Mouse (Mus musculus) cerebellum, adult 11-12 months (tissue): ENCODE results near the gene Rlbp1.
A peak's percentile ranks its signal among the peaks of the same experiment; 100 is the strongest.

Experiments
- DNase-seq: peaks from one replicate; pipeline ENCODE4 v3.0.0; 2022

The Rlbp1 gene

DNA sequence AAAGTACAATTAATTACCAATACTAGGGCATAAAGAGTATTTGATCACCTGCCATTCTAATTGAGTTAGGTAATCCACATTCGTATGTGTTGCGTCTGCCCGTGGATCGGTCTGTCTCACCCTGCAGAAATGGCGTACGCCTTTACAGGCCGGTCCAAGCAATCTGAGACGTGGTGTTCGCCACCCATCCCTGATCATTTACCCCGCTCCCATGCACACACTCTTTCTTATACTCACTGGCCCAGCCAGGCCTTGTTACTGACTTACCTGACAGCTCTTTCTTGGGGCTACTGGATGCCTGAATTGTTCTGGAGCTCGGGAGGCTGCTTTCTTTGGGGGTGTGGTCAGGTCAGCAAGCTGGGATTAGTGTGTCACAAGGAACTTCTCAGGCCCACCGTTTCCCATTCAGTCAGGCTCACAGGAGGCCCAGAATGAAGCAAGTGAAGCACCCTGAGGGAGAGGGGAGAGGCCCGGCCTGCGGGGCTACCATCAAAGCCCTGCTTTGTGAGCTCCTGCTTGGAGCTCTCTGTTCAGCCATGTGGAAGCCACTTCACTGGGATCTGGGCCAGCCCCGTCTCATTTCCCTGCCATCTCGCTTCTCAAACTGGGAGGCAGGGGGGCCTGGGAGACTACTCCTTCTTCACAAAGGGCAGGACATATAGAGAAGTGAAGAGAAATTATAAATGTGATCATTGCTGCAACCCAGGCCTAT is at the start of gene Rlbp1:
Gene Rlbp1, minus strand, starts transcription at position 627 of the 712 bp plus-strand sequence.
- DNase-seq, result no peak

DNA sequence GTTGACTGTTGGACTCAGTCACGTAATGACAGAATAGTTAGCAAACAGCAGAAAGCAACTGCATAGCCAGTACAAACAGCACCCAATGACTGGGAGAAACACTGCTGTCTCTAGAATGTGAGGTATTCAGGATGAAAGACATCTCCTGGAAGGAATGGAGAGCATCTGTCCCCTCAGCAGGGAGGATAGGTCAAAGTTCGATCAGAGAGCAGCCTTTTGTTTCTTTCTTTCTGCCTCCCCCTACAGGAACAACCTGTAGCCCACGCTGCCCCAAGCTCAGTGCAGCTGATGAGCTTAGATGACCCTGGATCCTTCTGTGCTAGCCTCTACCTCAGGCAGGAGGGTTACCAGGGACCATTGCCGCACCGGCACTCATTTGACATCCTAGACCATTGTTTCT is 41.4 kb upstream of the Rlbp1 start:
- no peak for DNase-seq

DNA sequence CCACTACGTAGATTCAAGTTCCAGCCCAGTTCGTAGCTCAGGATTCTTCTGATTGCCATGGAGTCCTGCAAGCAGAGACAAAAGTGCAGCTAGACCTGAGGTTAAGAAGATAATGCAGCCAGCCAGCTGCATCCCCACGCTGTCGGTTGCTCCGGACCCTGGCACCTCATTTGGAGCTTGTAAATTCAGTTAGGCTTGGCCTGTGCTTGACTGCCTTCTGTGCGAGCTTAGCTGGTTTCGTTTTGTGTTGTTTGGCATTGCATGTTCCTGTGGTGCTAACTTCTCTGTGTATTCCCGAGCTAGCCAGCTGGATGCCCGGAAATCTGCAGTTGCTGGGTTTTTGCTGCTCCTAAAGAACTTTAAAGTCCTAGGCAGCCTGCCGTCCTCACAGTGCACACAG is 39.0 kb upstream of the Rlbp1 start:
- no peak for DNase-seq

DNA sequence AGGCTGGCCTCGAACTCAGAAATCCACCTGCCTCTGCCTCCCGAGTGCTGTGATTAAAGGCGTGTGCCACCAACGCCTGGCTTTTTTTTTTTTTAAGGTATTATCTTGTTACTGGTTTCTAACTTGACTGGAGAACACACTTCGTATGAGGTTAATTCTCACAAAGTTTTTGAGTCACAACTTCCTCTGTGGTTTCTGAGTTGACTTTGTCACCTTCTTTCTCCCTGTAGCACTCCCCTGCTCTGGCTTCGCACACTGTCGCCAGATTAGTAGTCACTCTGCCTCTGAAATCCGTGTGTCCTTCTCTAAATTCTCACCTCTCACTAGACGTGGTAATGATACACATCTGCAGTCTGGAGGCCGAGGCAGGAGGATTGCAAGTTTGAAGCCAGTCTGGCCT is 36.0 kb upstream of the Rlbp1 start:
- no peak for DNase-seq

DNA sequence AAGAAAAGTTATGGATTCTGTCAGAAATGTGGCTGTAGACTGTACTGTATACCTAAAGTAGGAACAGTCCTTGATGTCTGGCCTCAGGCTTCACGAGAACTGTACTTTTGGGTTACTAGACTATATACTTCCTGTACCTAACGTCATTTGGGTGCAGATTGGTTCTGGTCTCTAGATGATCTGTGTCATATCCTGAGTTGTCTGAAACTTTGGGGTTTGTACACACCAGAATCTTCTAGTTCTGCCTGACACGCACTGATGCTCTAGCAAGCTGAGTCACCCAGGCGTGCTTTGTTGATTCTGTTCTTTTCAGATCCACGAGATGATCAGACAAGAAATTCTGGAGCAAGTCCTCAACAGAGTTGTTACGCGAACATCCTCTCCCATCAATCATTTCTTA is 33.1 kb upstream of the Rlbp1 start:
- no peak for DNase-seq

DNA sequence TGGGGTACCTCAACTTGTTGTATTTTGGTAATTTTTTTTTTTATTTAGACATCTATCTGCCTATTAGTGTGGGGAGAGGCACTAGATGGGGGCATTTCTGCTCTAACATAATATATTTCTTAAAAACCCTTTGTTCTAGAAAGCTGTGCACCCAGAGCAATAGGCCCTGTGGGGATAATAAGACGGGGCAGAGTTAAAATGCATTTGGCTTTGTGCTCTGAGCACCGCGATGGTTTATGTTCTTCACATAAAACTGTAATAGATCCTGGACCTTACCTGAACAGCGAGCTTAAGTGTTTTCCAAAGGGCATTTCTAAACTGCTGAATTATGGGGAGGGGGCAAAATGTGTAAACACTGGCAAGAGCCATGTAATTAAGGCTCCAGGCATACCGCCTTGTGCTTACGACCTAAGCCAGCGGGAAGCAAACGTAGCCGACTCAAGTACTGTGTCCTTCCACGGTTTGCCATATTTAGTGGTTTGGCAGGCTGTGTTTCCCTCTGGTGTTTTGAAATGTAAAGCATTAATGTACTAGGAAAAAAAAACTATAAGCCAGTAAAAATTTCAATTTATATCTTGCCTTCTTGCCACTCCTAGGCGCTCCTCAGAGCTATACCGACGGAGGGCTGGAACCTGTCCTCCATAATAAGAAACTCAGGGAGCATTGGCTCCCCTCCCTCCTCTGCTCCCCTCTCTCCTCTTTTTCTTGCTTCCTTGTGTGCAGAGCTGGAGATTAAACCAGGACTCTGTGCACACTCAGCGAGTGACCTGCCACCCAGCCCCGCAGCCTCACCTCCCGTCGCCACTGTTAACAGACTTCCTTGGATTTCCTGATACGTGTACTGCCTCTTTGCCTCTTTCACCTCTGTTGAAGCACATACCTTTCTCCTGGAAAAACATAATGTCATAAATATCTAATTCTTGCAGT is 27.9 kb upstream of the Rlbp1 start:
- DNase-seq, result no peak

DNA sequence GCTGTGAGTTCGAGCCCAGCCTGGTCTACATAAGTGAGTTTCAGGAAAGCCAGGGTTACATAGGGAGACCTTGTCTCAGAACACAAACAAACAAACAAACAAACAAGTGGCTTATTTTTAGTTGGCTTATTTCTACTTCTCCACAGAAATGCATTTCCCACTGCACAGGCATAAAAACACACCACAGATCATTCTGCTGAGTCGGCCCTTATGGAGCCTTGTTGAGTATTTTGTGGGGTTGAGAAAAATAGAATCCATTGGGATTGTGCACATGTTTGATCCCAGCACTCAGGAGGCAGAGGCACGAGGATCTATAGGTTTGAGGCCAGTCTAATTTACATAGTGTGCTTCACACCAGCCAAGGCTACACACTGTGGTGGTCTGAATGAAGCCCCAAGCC is 13.4 kb upstream of the Rlbp1 start:
- no peak for DNase-seq

DNA sequence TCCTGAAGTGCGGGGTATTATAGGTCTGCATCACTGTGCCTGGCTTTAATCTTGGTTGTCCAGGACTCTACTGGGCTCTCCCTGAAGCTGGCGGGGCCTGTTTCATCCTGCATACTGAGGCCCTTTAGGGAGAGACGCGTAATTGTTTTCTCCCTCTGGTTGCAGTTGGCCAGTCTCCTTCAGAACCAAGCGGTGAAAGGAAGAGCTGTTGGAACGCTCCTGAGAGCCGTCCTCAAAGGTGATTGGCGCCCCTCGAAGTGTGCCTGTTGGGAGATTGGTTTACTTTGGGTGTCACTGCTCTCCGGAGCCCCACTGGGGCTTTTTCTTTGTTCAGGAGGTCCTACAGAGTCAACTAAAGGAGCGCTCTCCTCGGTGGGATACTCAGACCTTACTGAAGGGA is 12.1 kb upstream of the Rlbp1 start:
- DNase-seq, result no peak

DNA sequence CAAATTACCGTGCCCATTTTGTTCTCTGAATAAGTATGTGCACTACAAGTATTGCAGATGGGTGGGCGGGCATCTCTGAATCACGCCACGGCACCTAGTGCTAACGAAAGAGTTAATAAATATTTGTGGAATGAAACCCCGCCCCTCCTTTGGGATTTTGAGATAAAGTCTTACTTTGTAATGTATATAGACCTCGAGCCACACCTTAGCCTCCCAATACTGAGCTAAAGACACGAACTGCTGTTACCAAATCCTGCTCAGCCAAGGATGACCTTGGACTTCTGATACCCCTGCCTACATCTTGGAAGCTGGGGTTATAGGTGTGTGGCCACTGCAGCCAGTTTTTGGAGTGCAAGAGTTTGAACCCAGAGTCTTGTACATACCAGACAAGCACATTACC is 11.6 kb upstream of the Rlbp1 start:
- no peak for DNase-seq

DNA sequence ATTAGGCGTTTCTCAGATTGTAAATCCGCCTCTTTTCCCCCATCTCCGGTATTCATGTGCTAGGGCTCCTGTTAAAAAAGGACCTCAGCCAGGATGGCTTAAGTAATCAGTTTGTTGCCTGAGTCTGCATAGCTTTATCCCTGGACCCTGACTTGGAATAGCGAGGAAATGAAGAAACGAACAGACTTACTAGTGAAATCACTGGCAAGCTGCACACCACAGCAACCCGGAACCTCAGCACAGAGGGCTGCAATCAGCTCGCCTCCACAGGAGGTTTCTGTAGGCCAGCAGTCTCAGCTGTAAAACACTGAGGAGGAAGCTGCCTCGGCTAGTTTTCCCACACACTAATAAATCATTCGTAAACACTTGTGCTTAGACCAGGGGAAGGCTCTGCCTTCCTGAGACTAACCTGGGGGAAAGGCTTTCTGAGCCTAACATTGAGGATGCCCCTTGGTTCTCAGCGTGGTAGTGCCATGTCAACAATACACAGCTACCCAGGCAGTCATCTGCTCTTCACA is 10.7 kb upstream of the Rlbp1 start:
- no peak for DNase-seq

DNA sequence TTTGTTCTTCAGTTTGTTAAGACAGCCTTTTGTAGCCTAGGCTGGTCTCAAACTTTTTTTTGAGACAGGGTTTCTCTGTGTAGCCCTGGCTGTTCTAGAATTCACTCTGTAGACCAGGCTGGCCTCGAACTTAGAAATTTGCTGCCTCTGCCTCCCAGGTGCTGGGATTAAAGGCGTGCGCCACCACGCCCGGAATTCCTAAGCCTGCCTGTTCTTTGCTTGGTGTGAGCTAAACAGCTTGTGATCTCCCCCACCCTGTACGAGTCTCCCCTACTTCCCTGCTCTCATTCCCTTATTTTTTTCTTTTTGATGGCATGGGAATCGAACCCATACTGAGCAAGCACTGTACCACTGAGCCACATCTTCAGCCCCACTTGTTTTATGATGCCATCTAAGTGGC is 8.3 kb upstream of the Rlbp1 start:
- DNase-seq, result no peak

DNA sequence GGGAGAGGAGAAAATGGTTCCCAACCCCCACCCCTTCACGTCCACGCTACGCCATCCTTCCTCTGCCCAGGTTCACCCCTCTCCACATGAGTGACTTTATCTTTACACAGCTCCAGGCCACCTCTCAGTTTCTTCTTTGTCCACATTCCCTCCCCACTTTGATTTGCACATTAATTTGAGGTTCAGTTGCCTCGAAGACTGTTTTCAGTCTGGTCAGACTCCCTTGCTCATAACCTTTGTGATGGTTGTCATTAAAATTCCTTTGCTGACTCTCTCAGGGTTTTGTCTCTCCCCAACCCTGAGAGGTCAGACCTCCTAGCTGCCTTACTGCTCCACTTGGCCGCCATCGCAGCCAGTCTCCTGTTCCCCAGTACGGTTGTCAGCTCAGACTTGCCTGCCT is 7.8 kb upstream of the Rlbp1 start:
- DNase-seq, result no peak

DNA sequence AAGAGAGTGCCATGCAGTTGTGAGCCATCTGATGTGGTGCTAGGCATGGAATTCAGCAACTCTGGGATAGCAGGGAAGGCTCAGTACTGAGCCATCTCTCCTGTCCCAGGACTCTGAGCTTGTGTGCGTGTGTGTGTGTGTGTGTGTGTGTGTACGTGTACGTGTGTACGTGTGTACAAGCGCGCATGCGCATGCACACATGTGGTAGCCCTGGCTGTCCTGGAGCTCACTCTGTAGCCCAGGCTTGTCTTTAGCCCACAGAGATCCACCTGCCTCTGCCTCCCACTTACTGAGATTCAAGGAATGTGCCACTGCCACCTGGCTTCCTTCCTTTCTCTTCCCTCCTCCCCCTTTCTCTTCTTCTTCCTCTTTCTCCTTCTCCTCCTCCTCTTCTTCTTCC is 7.1 kb upstream of the Rlbp1 start:
- no peak for DNase-seq

DNA sequence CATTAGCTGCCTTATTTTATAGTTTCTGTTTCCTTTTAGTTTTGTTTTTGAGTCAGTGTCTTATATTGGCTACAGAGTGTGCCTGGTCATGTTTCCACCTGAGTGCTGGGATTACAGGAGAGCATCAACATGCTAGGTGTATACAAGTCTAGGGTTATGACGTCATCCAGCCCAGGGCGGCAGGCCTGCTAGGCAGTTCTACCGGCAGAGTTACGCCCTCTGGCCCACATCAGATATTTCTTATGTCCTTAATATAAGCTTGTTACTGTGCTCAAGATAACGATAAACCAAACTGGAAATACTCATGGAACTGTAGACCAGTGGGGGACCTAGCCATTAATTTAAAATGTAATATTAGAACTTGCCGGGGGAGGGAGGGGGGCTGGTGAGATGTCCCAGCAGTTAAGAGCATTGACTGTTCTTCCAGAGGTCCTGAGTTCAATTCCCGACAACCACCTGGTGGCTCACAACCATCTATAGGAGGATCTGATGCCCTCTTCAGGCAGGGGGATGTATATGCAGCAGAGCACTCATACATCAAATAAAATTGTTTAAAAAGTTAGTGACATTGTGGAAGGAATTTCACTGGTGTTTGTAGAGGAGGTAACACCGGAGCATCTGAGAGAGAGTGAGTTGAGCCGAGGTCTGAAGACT is 6.1 kb upstream of the Rlbp1 start:
- DNase-seq, result no peak

DNA sequence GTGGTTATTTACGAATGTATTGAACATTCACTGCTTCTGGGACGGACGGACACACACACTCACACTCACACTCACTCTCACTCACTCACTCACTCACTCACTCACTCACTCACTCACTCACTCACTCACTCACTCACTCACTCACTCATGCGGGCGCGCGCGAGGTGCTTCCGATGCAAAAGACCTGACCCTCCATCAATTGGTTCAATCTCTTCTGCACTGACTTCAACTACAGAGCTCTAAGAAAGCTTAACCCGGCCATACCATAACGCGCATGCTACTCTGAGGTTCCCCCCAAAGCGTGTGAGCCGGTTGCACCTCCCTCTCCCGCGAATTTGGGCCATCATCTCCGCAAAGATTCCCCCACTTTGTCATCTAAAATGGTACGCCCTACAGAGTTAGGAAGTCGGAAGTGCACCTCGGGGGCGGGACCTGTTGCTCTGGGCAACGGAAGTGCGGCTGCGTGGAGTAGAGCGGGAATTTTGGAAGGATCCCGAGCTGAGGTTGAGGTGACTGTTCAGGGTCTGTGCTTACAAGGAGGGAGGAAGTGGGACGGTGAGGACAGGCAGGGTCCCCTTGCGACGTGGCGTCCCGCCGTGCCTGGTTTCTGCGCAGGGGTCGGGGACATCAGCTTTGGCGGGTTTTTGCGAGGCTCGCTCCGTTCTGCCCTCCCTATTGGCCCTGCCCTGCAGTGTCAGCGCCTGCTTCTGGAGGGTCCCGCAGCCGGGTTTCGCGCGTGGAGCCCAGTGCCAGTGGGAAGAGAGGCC is 5.2 kb upstream of the Rlbp1 start, which contains the start of gene Fanci:
Gene Fanci, plus strand, starts transcription at position 47 of the 767 bp plus-strand sequence.
- DNase-seq, result peak; percentile 90

DNA sequence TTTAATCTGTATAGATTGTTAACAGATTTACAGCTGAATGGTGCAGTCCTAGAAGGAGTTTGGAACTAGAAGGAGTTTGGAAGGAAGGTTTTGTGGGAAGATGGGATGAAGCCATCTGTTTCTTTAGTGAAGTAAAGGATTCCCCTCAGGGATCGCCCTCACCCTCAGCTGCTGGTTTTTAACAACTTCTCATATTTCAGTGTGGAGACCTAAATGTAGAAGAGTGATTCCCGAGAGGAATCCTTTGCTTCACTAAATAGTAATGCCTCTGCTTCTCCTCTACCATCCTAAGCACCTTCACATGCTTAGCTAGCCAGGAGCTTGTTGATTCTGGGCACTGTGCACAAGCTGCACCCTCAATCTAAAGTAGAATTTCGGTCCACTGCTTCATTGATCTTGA is 4.6 kb upstream of the Rlbp1 start:
- DNase-seq, result no peak

DNA sequence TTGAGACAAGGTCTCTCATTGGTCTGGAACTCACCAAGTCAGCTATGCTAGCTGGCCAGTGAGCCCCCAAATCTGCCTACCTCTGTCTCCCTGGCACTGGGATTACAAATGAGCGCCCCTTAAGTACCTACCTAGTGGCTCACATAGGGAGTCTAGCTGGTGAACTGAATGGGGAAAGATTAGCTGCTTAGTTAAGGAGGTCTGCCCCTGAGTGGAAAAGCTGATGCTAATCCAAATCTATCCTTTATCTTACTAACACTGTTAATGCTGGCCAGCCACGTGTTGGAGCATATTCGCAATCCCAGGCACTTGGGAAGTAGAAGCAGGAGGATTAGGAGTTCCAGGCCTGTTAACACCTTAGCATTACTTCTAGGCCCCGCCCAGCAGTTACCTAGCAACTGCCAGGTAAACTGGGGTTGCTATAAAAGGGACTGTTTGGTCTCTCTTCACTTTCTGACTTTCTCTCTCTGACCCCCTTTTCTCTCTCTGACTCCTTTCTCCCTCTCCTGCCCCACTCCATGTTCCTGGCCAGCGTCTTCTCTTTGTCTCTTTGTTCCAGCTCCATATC is 3.4 kb upstream of the Rlbp1 start:
- DNase-seq, result no peak

DNA sequence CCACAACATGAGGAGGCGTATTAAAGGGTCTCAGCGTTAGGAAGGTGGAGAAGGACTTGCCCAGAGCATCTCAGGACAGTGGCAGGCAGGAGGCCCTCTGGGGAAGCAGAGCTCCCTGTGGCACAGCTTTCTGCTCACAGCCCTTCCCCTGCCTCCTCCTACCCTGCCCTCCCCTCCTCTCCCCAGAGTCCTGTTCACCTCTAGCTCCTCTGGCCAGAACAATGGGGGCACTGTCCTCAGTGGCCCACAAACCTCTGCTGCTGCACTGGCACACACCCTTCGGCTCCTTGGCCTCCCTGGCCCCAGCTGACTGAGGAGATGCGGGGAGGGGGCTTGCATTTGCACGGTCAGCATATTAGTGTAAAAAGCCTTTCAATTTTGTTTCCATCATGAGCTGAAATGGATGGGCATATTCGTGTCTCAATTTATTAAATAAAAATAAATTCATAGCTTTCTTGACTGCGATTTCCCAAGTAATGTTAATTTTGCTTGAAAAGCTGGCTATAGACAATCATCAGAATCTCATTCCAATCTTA is 1.9 kb upstream of the Rlbp1 start:
- no peak for DNase-seq

DNA sequence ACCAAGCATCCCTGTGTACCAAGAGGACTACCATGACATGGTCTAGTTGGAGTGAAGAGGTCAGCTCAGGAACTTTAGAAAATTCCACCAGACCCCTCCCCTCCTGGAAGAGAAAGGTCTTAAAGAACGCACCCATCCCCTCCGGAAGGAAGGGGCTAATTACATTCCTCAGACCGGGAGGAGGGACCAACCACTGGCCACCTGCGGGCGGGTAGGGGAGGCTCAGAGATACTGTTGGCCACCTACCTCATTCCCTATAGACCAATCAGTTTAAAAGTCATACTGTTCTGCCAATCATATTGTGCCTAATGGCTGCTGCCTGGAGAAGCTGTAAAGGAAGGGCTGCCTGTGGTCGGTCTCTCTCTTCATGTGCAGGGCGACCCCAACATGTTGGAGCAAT is 1.1 kb upstream of the Rlbp1 start:
- DNase-seq, result no peak

DNA sequence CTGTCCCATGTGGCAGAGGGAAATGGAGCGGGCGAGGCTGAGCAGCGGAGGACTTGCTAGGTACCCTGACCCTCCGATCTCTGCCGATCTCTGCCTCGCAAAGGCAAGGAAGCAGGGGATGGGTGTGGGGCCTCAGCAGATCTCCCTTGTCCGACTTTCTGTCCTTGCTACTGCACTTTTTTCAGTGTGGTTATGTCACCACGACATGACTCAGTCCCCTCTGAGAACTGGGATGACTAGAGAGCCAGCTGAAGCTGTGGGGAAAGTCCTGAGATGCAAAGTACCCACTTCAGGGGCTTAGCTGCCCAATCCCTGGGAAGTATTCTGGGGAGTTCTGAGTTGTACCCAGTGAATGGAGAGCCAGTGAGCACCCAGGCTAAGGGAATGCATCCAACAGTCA is 292 bp upstream of the Rlbp1 start:
- no peak for DNase-seq

DNA sequence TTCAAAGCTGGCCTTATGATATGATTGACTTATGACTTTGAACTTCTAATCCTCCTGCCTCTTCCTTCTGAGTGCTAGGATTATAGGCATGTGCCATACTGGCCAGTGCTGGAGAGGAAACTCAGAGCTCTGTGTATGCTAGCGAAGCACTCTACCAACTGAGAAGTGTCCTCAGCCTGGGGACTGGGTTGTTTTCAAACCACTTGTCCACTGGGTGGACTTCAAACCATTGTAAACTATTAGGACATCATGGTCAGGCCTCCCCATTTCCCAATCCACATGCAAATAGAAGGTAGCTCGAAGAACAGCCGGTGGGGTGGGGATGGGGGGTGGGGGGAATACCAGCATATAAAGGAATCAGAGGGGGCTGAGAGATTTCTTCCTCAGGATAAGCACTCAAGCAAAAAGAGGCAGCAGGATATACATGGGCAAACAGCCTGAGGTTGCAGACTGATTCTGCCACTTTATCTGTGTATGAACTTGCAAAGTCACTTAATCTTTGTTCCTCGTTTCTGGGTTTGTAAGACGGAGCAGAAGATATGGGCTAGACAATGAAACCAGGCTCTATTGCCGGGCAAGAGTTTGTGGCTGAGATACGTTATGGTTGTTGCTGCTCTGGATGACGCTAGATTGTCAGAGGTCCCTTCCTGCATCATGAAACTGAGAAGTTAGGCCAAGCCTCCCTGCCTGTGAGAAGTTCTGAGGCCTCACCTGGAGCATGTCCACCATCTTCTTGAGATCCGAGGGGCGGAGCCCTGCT is 10.2 kb downstream of the Rlbp1 start:
- DNase-seq, result no peak
